Mouse (Mus musculus): Measurements from ENCODE around the gene Klri1. TPM values are rescaled to one million over a fixed set of nuclear protein-coding genes. Genes with fewer than 3 reads are reported as not detected.
"Not testable (repeated sequence)": the region's sequence is repeated elsewhere in the genome, so short reads cannot be mapped to it uniquely, and the experiment has no call there.

The Klri1 gene
- not detected in 2 replicates for polyA plus RNA-seq (2012; ENCODE audit: insufficient read depth, insufficient read length, missing spikeins)

- H3K27ac ChIP-seq (replicated peaks; ENCODE audit: low read depth, low read length), result no peak within 1 kb of the TSS
- no peak within 1 kb of the TSS for H3K4me3 ChIP-seq (ENCODE audit: insufficient read depth, low read depth, low read length)
- H3K4me1 ChIP-seq (ENCODE audit: control insufficient read depth, insufficient read depth, insufficient read length, low read length), result no peaks in the 10 kb centered on the region
Observed at GRCm38 (mm10) chr6:129717032-129717431, at the start of gene Klri1. Gene Klri1 (minus strand): TSS chr6:129717132.

GRCm38 (mm10) chr6:129747654-129748032, 30.7 kb upstream of the Klri1 start:
- H3K27ac ChIP-seq (replicated peaks; ENCODE audit: low read depth, low read length), result no peak overlapping the region
- no peaks in the 10 kb centered on the region for H3K4me1 ChIP-seq (ENCODE audit: control insufficient read depth, insufficient read depth, insufficient read length, low read length)
- H3K4me3 ChIP-seq (ENCODE audit: insufficient read depth, low read depth, low read length), result no peak overlapping the region

GRCm38 (mm10) chr6:129747016-129747653, 30.2 kb upstream of the Klri1 start:
- no peak overlapping the region for H3K27ac ChIP-seq (replicated peaks; ENCODE audit: low read depth, low read length)
- H3K4me1 ChIP-seq (ENCODE audit: control insufficient read depth, insufficient read depth, insufficient read length, low read length), result no peaks in the 10 kb centered on the region
- no peak overlapping the region for H3K4me3 ChIP-seq (ENCODE audit: insufficient read depth, low read depth, low read length)

- Histone ChIP-seq H3K4me3 (ENCODE audit: insufficient read depth, low read depth, low read length) (no peak overlapping the region), H3K27ac (replicated peaks; ENCODE audit: low read depth, low read length) (no peak overlapping the region), H3K4me1 (ENCODE audit: control insufficient read depth, insufficient read depth, insufficient read length, low read length) (no peaks in the 10 kb centered on the region)
Observed at GRCm38 (mm10) chr6:129746151-129746550, 29.2 kb upstream of the Klri1 start.

- no peaks in the 10 kb centered on the region for H3K4me1 ChIP-seq (ENCODE audit: control insufficient read depth, insufficient read depth, insufficient read length, low read length)
- H3K4me3 ChIP-seq (ENCODE audit: insufficient read depth, low read depth, low read length), result no peak within 1 kb of the TSS
- no peak within 1 kb of the TSS for H3K27ac ChIP-seq (replicated peaks; ENCODE audit: low read depth, low read length)
Observed at GRCm38 (mm10) chr6:129740069-129740721, 23.3 kb upstream of the Klri1 start, which contains the start of gene Klri2. Gene Klri2 (minus strand): TSS chr6:129740484.

- H3K27ac ChIP-seq (replicated peaks; ENCODE audit: low read depth, low read length), result no peak overlapping the region
- no peak overlapping the region for H3K4me3 ChIP-seq (ENCODE audit: insufficient read depth, low read depth, low read length)
- H3K4me1 ChIP-seq (ENCODE audit: control insufficient read depth, insufficient read depth, insufficient read length, low read length), result no peaks in the 10 kb centered on the region
Observed at GRCm38 (mm10) chr6:129736414-129736813, 19.5 kb upstream of the Klri1 start.

GRCm38 (mm10) chr6:129727237-129727636, 10.3 kb upstream of the Klri1 start:
- no peaks in the 10 kb centered on the region for H3K4me1 ChIP-seq (ENCODE audit: control insufficient read depth, insufficient read depth, insufficient read length, low read length)
- H3K27ac ChIP-seq (replicated peaks; ENCODE audit: low read depth, low read length), result no peak overlapping the region
- no peak overlapping the region for H3K4me3 ChIP-seq (ENCODE audit: insufficient read depth, low read depth, low read length)

GRCm38 (mm10) chr6:129721390-129721789, 4.5 kb upstream of the Klri1 start:
- Histone ChIP-seq H3K4me3 (ENCODE audit: insufficient read depth, low read depth, low read length) (no peak overlapping the region), H3K27ac (replicated peaks; ENCODE audit: low read depth, low read length) (no peak overlapping the region), H3K4me1 (ENCODE audit: control insufficient read depth, insufficient read depth, insufficient read length, low read length) (no peaks in the 10 kb centered on the region)

GRCm38 (mm10) chr6:129720487-129720886, 3.6 kb upstream of the Klri1 start:
- Histone ChIP-seq H3K27ac (replicated peaks; ENCODE audit: low read depth, low read length) (no peak overlapping the region), H3K4me1 (ENCODE audit: control insufficient read depth, insufficient read depth, insufficient read length, low read length) (no peaks in the 10 kb centered on the region), H3K4me3 (ENCODE audit: insufficient read depth, low read depth, low read length) (no peak overlapping the region)

GRCm38 (mm10) chr6:129713566-129713965, 3.4 kb downstream of the Klri1 start:
- no peak overlapping the region for H3K27ac ChIP-seq (replicated peaks; ENCODE audit: low read depth, low read length)
- H3K4me3 ChIP-seq (ENCODE audit: insufficient read depth, low read depth, low read length), result no peak overlapping the region
- H3K4me1 ChIP-seq (ENCODE audit: control insufficient read depth, insufficient read depth, insufficient read length, low read length), result no peaks in the 10 kb centered on the region

- not testable (repeated sequence) for H3K4me3 ChIP-seq (ENCODE audit: insufficient read depth, low read depth, low read length); H3K4me1 ChIP-seq (ENCODE audit: control insufficient read depth, insufficient read depth, insufficient read length, low read length)
Observed at GRCm38 (mm10) chr6:129691436-129691835, 25.5 kb downstream of the Klri1 start.

GRCm38 (mm10) chr6:129680379-129680778, 36.6 kb downstream of the Klri1 start:
- H3K4me3 ChIP-seq (ENCODE audit: insufficient read depth, low read depth, low read length), result no peak overlapping the region
- no peak overlapping the region for H3K27ac ChIP-seq (replicated peaks; ENCODE audit: low read depth, low read length)
- no peaks in the 10 kb centered on the region for H3K4me1 ChIP-seq (ENCODE audit: control insufficient read depth, insufficient read depth, insufficient read length, low read length)

More at GRCm38 (mm10) chr6:129691436-129691835, 25.5 kb downstream of the Klri1 start:
- H3K27ac ChIP-seq (replicated peaks; ENCODE audit: low read depth, low read length), result not testable (repeated sequence)

GRCm38 (mm10) chr6:129678873-129679272, 38.1 kb downstream of the Klri1 start, which contains the start of gene Klrc1:
Gene Klrc1 (minus strand): TSS chr6:129678973.
- Histone ChIP-seq H3K4me1 (ENCODE audit: control insufficient read depth, insufficient read depth, insufficient read length, low read length) (no peaks in the 10 kb centered on the region), H3K4me3 (ENCODE audit: insufficient read depth, low read depth, low read length) (no peak within 1 kb of the TSS), H3K27ac (replicated peaks; ENCODE audit: low read depth, low read length) (no peak within 1 kb of the TSS)

GRCm38 (mm10) chr6:129661301-129661700, 55.6 kb downstream of the Klri1 start:
- not testable (repeated sequence) for H3K4me1 ChIP-seq (ENCODE audit: control insufficient read depth, insufficient read depth, insufficient read length, low read length); H3K27ac ChIP-seq (replicated peaks; ENCODE audit: low read depth, low read length); H3K4me3 ChIP-seq (ENCODE audit: insufficient read depth, low read depth, low read length)

- not testable (repeated sequence) for H3K4me3 ChIP-seq (ENCODE audit: insufficient read depth, low read depth, low read length); H3K27ac ChIP-seq (replicated peaks; ENCODE audit: low read depth, low read length); H3K4me1 ChIP-seq (ENCODE audit: control insufficient read depth, insufficient read depth, insufficient read length, low read length)
Observed at GRCm38 (mm10) chr6:129660589-129660988, 56.3 kb downstream of the Klri1 start, which contains the start of gene Klrc2. Gene Klrc2 (minus strand): TSS chr6:129660689.

Data from brown adipose tissue, adult 24 weeks (tissue).